In genomic region chr1:57852562-57853271, GRCm38 (mm10) we compare ENCODE assay signal across 9 mouse cellular contexts.
A peak's percentile ranks its signal among the peaks of the same experiment; 100 is the strongest.
DNase-seq lines count a peak whose midpoint lies in the region; ATAC-seq lines count a peak whose summit lies in the region.
"Had no signal": no experiment of that assay in that cellular context is flagged by ENCODE, and none has a peak within 500 bp of the region (broad histone marks: within the 10 kb centered on the region; RNA-seq: fewer than 3 reads in every experiment).

No protein-coding gene starts in this region.

- 0 out of 2 replicates have a peak, but pooled peaks have one; percentile 48 for ATAC-seq in limb, embryonic 13.5 days (ENCODE audit: low FRiP score, low read depth)
- peak; percentile 74 for ATAC-seq in stomach, embryonic 16.5 days (ENCODE audit: insufficient read depth, low FRiP score)

- DNase-seq in adrenal gland, postnatal 10 days: peak; percentile 17
- DNase-seq in adrenal gland, postnatal 36 days: no peak
- DNase-seq in limb, embryonic 10.5 days (ENCODE audit: low spot score): no peak
- peak; percentile 16 to 41 for DNase-seq in kidney, postnatal 36 days
- DNase-seq in cerebellum, postnatal 4 days (ENCODE audit: low spot score in 2 of 2): no peak
- DNase-seq in spleen, postnatal 14 days (ENCODE audit: low spot score in 2 of 2): no peak

- H3K27me3 ChIP-seq in limb, embryonic 13.5 days: no peaks in the 10 kb centered on the region
- no peaks in the 10 kb centered on the region for H3K27me3 ChIP-seq in limb, embryonic 10.5 days (ENCODE audit: low read depth, poor library complexity, severe bottlenecking)
- H3K27me3 ChIP-seq in stomach, embryonic 16.5 days (ENCODE audit: control insufficient read depth, insufficient read depth, low read length): no peaks in the 10 kb centered on the region
- H3K27me3 ChIP-seq: megakaryocyte, embryonic 14.5 days had no signal

- peaks cover 12% of the 10 kb centered on the region for H3K4me1 ChIP-seq in limb, embryonic 13.5 days
- peaks cover under 1% of the 10 kb centered on the region; the same call in 1 of the 2 replicates for H3K4me1 ChIP-seq in limb, embryonic 10.5 days
- peaks cover 23% of the 10 kb centered on the region for H3K4me1 ChIP-seq in stomach, embryonic 16.5 days (ENCODE audit: control insufficient read depth, insufficient read depth, low read length)
- H3K4me1 ChIP-seq: megakaryocyte, embryonic 14.5 days had no signal

- H3K4me2 ChIP-seq in limb, embryonic 13.5 days (replicated peaks): no peak overlapping the region
- H3K4me2 ChIP-seq in stomach, embryonic 16.5 days (ENCODE audit: low read depth, low read length): peak overlapping the region; percentile 35

- no peak overlapping the region for H3K9ac ChIP-seq in limb, embryonic 13.5 days
- peak overlapping the region; percentile 18; the same call in 1 of the 2 replicates for H3K9ac ChIP-seq in stomach, embryonic 16.5 days (ENCODE audit: low read length)

- H3K36me3 ChIP-seq in limb, embryonic 13.5 days: peaks cover 18% of the 10 kb centered on the region; the same call in 1 of the 2 replicates
- H3K36me3 ChIP-seq in limb, embryonic 10.5 days: no peaks in the 10 kb centered on the region
- no peaks in the 10 kb centered on the region for H3K36me3 ChIP-seq in stomach, embryonic 16.5 days (ENCODE audit: control insufficient read depth, insufficient read depth, low read length)

- no peak overlapping the region for H3K27ac ChIP-seq in limb, embryonic 13.5 days
- H3K27ac ChIP-seq in limb, embryonic 10.5 days: no peak overlapping the region
- peak overlapping the region; percentile 77 for H3K27ac ChIP-seq in stomach, embryonic 16.5 days (ENCODE audit: low read length)

- H3K9me3 ChIP-seq in limb, embryonic 13.5 days: no peaks in the 10 kb centered on the region
- H3K9me3 ChIP-seq in limb, embryonic 10.5 days (replicated peaks): no peaks in the 10 kb centered on the region
- H3K9me3 ChIP-seq in stomach, embryonic 16.5 days (replicated peaks; ENCODE audit: control insufficient read depth, low read length): no peaks in the 10 kb centered on the region

- WGBS in limb, embryonic 13.5 days: 73% methylated on average over 12 of the region's 12 CpGs
- WGBS in limb, embryonic 10.5 days: 88% methylated on average over 12 of the region's 12 CpGs
- whole genome bisulfite sequencing in stomach, embryonic 16.5 days: 38% methylated on average over 12 of the region's 12 CpGs

- H3K4me3 ChIP-seq in limb, embryonic 13.5 days: no peak overlapping the region
- no peak overlapping the region for H3K4me3 ChIP-seq in limb, embryonic 10.5 days
- peak overlapping the region; percentile 19; the same call in 1 of the 2 replicates for H3K4me3 ChIP-seq in stomach, embryonic 16.5 days (replicated peaks; ENCODE audit: low read length)
- H3K4me3 ChIP-seq: megakaryocyte, embryonic 14.5 days had no signal

Comparison
In these comparisons a context has a peak if more than half of its experiments do, and no peak if none do; other contexts are left out.
1. DNase-seq: peak in adrenal gland, postnatal 10 days (single experiment) and kidney, postnatal 36 days (2 of 2); none in adrenal gland, postnatal 36 days (0 of 2), limb, embryonic 10.5 days (single experiment), cerebellum, postnatal 4 days (0 of 2) and spleen, postnatal 14 days (0 of 2).